Mouse (Mus musculus) kidney, postnatal 0 days (tissue): ENCODE results near the gene Cyp1a2. TPM values are rescaled to one million over a fixed set of nuclear protein-coding genes. Genes with fewer than 3 reads are reported as not detected.
A peak's percentile ranks its signal among the peaks of the same experiment; 100 is the strongest.

Experiments
- ATAC-seq: fragments of 200-750 bp; cut with Nextera tagmentation; replicated peaks from 2 replicates; pipeline ENCODE4 v1.8.0; 2017; ENCODE audit warnings: low read depth, moderate number of reproducible peaks, moderate TSS enrichment, moderate library complexity; ENCODE audit not compliant: low FRiP score
- DNase-seq: peaks from one replicate; pipeline ENCODE4 v3.0.0-alpha.2; 2016; ENCODE audit warnings: low spot score
- H3K27ac ChIP-seq: fragments of 300-500 bp; sonication (generic); 2 replicates; pipeline ENCODE4 v1.5.1; 2014; ENCODE audit warnings: mild to moderate bottlenecking
- H3K27me3 ChIP-seq: fragments of 300-500 bp; sonication (generic); 2 replicates; pipeline ENCODE4 v1.6.1; 2014; ENCODE audit warnings: low read length, mixed read lengths; ENCODE audit not compliant: insufficient read depth
- H3K36me3 ChIP-seq: fragments of 300-500 bp; sonication (generic); 2 replicates; pipeline ENCODE4 v1.6.1; 2014; ENCODE audit warnings: low read length, mixed read lengths; ENCODE audit not compliant: insufficient read depth
- H3K4me1 ChIP-seq: fragments of 300-500 bp; sonication (generic); replicated peaks from 2 replicates; pipeline ENCODE4 v1.6.1; 2014; ENCODE audit warnings: antibody characterized with exemption, low read length, mixed read lengths; ENCODE audit not compliant: insufficient read depth
- H3K4me2 ChIP-seq: fragments of 300-500 bp; sonication (generic); 2 replicates; pipeline ENCODE4 v1.6.1; 2014; ENCODE audit warnings: mild to moderate bottlenecking, low read length, moderate library complexity, mixed read lengths
- H3K4me3 ChIP-seq: fragments of 300-500 bp; sonication (generic); replicated peaks from 2 replicates; pipeline ENCODE4 v1.5.1; 2014; ENCODE audit warnings: low read depth, low read length
- H3K9ac ChIP-seq: fragments of 300-500 bp; sonication (generic); 2 replicates; pipeline ENCODE4 v1.6.1; 2014; ENCODE audit warnings: low read depth, low read length
- H3K9me3 ChIP-seq: fragments of 300-500 bp; sonication (generic); replicated peaks from 2 replicates; pipeline ENCODE4 v1.6.1; 2016; ENCODE audit warnings: low read length, inconsistent platforms, mixed read lengths
- CTCF ChIP-seq: IDR thresholded peaks from 2 replicates; pipeline ENCODE4 v1.5.1; 2016; ENCODE audit warnings: antibody characterized with exemption, low read depth, mild to moderate bottlenecking, moderate library complexity
- WGBS: fragments of 180-500 bp; shearing (Covaris S2); extraction: QIAGEN DNeasy Blood & Tissue Kit; methylation state at CpG from one replicate; pipeline ENCODE4 v1.1.7; 2014; 5-methylcytosine and 5-hydroxymethylcytosine counted together
- polyA plus RNA-seq: library from polyadenylated mRNA; unstranded; fragments of >200 nt; fragmentation: Nextera tagmentation; extraction: Ambion mirVana; gene quantifications from 2 replicates; pipeline ENCODE4 v1.2.1, GENCODE M21; 2015

Cyp1a2 gene
- polyA plus RNA-seq, 1 experiment from 2014 or later = not detected

GRCm38 (mm10) chr9:57633481-57634024 lies 50.0 kb downstream of the Cyp1a2 start:
- TF ChIP-seq CTCF = peak; percentile 15; the same call in 1 of the 2 replicates
- no peak overlapping the region for H3K27ac ChIP-seq
- H3K4me1 ChIP-seq = peaks cover 16% of the 10 kb centered on the region
- no peaks in the 10 kb centered on the region for H3K27me3 ChIP-seq
- ATAC-seq (no peak), DNase-seq (no peak)
- WGBS = 58% methylated on average over 4 of the region's 4 CpGs
- no peak overlapping the region for H3K4me2 ChIP-seq
- no peak overlapping the region for H3K9ac ChIP-seq
- peaks cover 18% of the 10 kb centered on the region for H3K36me3 ChIP-seq
- no peaks in the 10 kb centered on the region for H3K9me3 ChIP-seq
- H3K4me3 ChIP-seq = no peak overlapping the region

- Histone ChIP-seq H3K4me2 (no peak overlapping the region), H3K4me3 (no peak overlapping the region), H3K9ac (no peak overlapping the region), H3K4me1 (no peaks in the 10 kb centered on the region), H3K27ac (no peak overlapping the region), H3K9me3 (no peaks in the 10 kb centered on the region), H3K27me3 (no peaks in the 10 kb centered on the region), H3K36me3 (peaks cover 47% of the 10 kb centered on the region)
- DNase-seq (peak; percentile 77), ATAC-seq (peak; percentile 67)
- peak; percentile 99 for TF ChIP-seq CTCF
- 59% methylated on average over 14 of the region's 14 CpGs for WGBS
Measured at GRCm38 (mm10) chr9:57629118-57629874, 54.2 kb downstream of the Cyp1a2 start.

DNA sequence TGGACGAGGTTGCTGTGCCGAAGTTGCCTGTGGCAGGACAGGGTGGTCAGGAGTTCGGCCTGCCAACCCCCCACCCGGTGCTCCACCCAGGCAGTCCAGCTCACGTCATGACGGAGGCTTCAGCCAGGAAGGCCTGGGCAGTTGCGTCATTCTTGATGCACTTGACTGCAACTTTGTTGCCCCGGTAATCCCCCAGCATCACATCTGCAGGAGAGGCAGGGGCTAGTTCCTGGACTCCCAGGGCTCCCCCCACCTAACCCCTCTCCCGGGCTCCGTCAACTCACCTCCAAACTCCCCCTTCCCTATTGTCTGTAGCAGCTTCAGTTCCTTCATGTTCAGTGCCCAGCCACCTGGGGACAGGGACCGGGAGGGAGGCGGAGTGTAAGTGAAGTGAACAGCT lies 54.8 kb downstream of the Cyp1a2 start:
- 95% methylated on average over 12 of the region's 12 CpGs for WGBS
- H3K27ac ChIP-seq = no peak overlapping the region
- no peak overlapping the region for H3K4me3 ChIP-seq
- peaks cover 47% of the 10 kb centered on the region for H3K36me3 ChIP-seq
- no peak overlapping the region for H3K9ac ChIP-seq
- H3K4me1 ChIP-seq = no peaks in the 10 kb centered on the region
- H3K27me3 ChIP-seq = no peaks in the 10 kb centered on the region
- TF ChIP-seq CTCF = no peak
- ATAC-seq (0 out of 2 replicates have a peak, but pooled peaks have one; percentile 5), DNase-seq (no peak)
- no peak overlapping the region for H3K4me2 ChIP-seq
- H3K9me3 ChIP-seq = no peaks in the 10 kb centered on the region

GRCm38 (mm10) chr9:57627892-57628291 lies 55.6 kb downstream of the Cyp1a2 start:
- no peaks in the 10 kb centered on the region for H3K27me3 ChIP-seq
- no peak overlapping the region for H3K9ac ChIP-seq
- 92% methylated on average over 11 of the region's 11 CpGs for WGBS
- no peak for TF ChIP-seq CTCF
- ATAC-seq = no peak
- H3K27ac ChIP-seq = no peak overlapping the region
- no peaks in the 10 kb centered on the region for H3K9me3 ChIP-seq
- no peak overlapping the region for H3K4me3 ChIP-seq
- DNase-seq = no peak
- no peaks in the 10 kb centered on the region for H3K4me1 ChIP-seq
- peaks cover 47% of the 10 kb centered on the region for H3K36me3 ChIP-seq
- H3K4me2 ChIP-seq = no peak overlapping the region

GRCm38 (mm10) chr9:57627191-57627590 lies 56.3 kb downstream of the Cyp1a2 start:
- no peak overlapping the region for H3K27ac ChIP-seq
- ATAC-seq (no peak), DNase-seq (no peak)
- H3K4me3 ChIP-seq = no peak overlapping the region
- TF ChIP-seq CTCF = no peak
- H3K9ac ChIP-seq = no peak overlapping the region
- no peaks in the 10 kb centered on the region for H3K9me3 ChIP-seq
- peaks cover 47% of the 10 kb centered on the region for H3K36me3 ChIP-seq
- H3K4me1 ChIP-seq = no peaks in the 10 kb centered on the region
- H3K27me3 ChIP-seq = no peaks in the 10 kb centered on the region
- 84% methylated on average over 17 of the region's 17 CpGs for WGBS
- H3K4me2 ChIP-seq = no peak overlapping the region

Other genes with a start within 250 kb of the Cyp1a2 start
- gene Ppcdc, start 243.6 kb downstream of the Cyp1a2 start, polyA plus RNA-seq = 29.6 and 34.8 TPM in 2 replicates
- gene Scamp5, start 215.6 kb downstream of the Cyp1a2 start, polyA plus RNA-seq = 18.3 and 19.4 TPM in 2 replicates
- gene Rpp25, start 179.7 kb downstream of the Cyp1a2 start, polyA plus RNA-seq = 3.8 and 4.2 TPM in 2 replicates
- gene Cox5a, start 162.4 kb downstream of the Cyp1a2 start, polyA plus RNA-seq = 1,314 and 1,348 TPM in 2 replicates
- 13.6 and 15.1 TPM in 2 replicates for gene Fam219b, start 146.2 kb downstream of the Cyp1a2 start, polyA plus RNA-seq
- 34.5 and 35.9 TPM in 2 replicates for gene Mpi, start 130.9 kb downstream of the Cyp1a2 start, polyA plus RNA-seq
- gene Scamp2, start 122.8 kb downstream of the Cyp1a2 start, polyA plus RNA-seq = 100 and 104 TPM in 2 replicates
- 8.0 and 8.4 TPM in 2 replicates for gene Ulk3, start 94.3 kb downstream of the Cyp1a2 start, polyA plus RNA-seq
- 0.04 TPM in 1 of 2 replicates, not detected in the other for gene Cplx3, start 77.4 kb downstream of the Cyp1a2 start, polyA plus RNA-seq
- not detected in 2 replicates for gene Lman1l, start 62.9 kb downstream of the Cyp1a2 start, polyA plus RNA-seq
- 23.9 and 25.2 TPM in 2 replicates for gene Csk, start 30.1 kb downstream of the Cyp1a2 start, polyA plus RNA-seq
- gene Cyp1a1, start 4.2 kb upstream of the Cyp1a2 start, polyA plus RNA-seq = 0.29 and 0.34 TPM in 2 replicates
- gene Edc3, start 24.8 kb upstream of the Cyp1a2 start, polyA plus RNA-seq = 23.1 and 26.4 TPM in 2 replicates
- gene Clk3, start 82.2 kb upstream of the Cyp1a2 start, polyA plus RNA-seq = 50.3 and 51.7 TPM in 2 replicates
- 4.0 and 4.2 TPM in 2 replicates for gene Arid3b, start 153.1 kb upstream of the Cyp1a2 start, polyA plus RNA-seq
- gene Ubl7, start 227.3 kb upstream of the Cyp1a2 start, polyA plus RNA-seq = 124 and 141 TPM in 2 replicates